Mouse (Mus musculus) lung, postnatal 0 days (tissue): ENCODE measurements around the gene Grm8.

Source experiments
- CTCF ChIP-seq: IDR thresholded peaks from 2 replicates; pipeline ENCODE4 v1.5.1; 2016; ENCODE audit warnings: antibody characterized with exemption, mild to moderate bottlenecking
- EP300 ChIP-seq: IDR thresholded peaks from 2 replicates; pipeline ENCODE4 v1.6.1; 2016; ENCODE audit warnings: antibody characterized with exemption, mild to moderate bottlenecking, control low read depth

DNA sequence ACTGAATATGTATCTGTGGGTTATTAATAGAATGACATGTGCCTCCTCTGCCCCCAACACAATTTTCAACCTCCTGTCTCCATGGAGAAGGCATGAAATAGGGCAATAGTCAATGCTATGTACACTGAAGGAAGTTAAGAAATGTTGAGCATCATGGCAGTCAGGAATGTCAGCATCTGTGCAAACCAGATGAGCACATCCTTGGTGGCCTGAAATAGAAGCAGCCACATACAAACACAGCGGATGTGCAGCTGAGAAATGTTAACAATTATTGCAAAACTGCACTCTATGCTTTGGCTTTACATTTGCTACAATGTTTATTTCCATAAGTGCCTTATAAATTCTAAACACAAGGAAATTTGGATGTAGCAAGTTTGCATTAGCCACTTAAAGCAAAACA is 819.0 kb downstream of the Grm8 start:
- TF ChIP-seq CTCF: no peak
- no peak for TF ChIP-seq EP300
